Mouse (Mus musculus): ENCODE measurements around the gene Lce3e.

The Lce3e gene

DNA sequence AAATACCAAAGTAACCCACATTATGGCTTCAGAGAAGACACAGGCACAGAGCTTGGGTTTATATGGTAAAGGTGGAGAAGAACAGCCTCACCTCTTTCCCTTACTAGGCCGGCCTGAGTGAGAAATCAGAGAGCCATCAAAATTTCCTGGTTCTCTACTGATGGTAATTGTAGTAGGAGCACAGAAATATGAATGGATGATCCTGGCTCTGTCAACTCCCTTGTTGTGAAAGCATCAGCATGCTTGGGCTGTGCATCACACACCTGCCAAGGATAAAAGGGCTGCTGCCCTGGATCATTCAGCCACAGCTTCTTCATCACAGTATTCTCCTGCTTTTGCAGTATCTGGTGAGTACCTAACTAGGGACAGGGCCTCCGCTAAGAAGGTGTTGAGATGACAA lies at the start of gene Lce3e:
Lce3e (plus strand) TSS at position 301 of the 400 bp plus-strand sequence.
- DNase-seq (ENCODE audit: low spot score in 2 of 2): no peak

- peak in 1 of 2 experiments; percentile 34 for DNase-seq (ENCODE audit: low spot score in 2 of 2)
Observed at GRCm38 (mm10) chr3:92920364-92920763, 46.5 kb upstream of the Lce3e start.

DNA sequence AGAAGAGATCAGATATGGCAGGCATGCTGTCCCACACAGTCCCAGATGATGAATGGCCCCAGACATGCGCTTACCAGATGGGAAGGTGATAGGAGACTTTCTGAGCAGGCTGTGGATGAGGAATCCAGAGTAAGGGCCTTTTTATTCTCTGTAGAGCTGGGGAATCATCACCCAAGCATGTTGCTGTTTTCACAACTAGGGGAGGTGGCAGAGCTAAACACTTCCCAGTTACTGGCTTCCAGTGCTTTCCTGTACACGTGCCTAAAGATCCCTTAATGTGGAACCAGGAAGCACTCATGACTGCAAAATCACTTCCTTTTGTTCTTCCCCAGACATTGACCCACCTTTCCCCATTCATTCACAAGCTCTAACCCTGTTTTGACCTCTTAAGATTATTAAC lies 40.7 kb upstream of the Lce3e start, which contains the start of gene Lce3a:
Lce3a (minus strand) TSS at position 101 of the 400 bp plus-strand sequence.
- DNase-seq (ENCODE audit: low spot score in 2 of 2): no peak

GRCm38 (mm10) chr3:92932679-92933078 lies 34.2 kb upstream of the Lce3e start, which contains the start of gene Lce3b:
Gene Lce3b, plus strand, starts transcription at chr3:92932979.
- DNase-seq (ENCODE audit: low spot score in 2 of 2): no peak

- DNase-seq (ENCODE audit: low spot score in 2 of 2): no peak
Observed at GRCm38 (mm10) chr3:92944186-92944585, 22.7 kb upstream of the Lce3e start, which contains the start of gene Lce3c. Gene Lce3c, plus strand, starts transcription at chr3:92944486.

DNA sequence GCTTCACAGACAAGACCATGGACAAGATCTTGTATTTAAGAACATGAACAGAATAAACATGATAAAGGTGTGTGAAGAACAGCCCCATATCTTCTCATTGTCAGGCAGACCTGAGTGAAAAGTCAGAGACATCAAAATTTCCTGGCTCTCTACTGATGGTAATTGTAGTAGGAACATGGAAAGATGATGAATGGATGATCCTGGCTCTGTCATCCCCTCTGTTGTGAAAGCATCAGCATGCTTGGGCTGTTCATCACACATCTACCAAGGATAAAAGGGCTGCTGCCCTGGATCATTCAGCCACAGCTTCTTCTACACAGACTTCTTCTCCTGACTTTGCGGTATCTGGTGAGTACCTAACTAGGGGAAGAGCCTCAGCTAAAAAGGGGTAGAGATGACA lies 9.8 kb upstream of the Lce3e start, which contains the start of gene Lce3d:
Lce3d (plus strand) TSS at position 301 of the 400 bp plus-strand sequence.
- DNase-seq (ENCODE audit: low spot score in 2 of 2): no peak

DNA sequence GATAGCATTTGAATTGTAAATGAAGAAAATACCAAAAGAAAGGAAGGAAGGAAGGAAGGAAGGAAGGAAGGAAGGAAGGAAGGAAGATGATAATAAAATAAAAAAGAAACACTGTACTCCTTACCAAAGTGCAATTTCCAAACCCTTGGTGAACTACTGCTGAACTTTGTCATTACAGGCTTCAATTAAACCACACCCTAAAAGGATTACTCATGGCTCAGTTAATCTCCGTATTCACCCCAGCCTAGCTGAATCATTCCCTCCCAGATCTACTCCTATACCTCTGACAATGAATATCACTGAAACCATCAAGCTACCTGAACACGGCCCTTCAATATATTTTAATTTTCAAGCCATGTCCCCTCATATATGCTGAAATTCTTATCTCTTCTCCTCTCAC lies 11.6 kb downstream of the Lce3e start:
- DNase-seq (ENCODE audit: low spot score in 2 of 2): no peak

GRCm38 (mm10) chr3:92991926-92992325 lies 25.1 kb downstream of the Lce3e start, which contains the start of gene Lce3f:
Gene Lce3f, plus strand, starts transcription at chr3:92992226.
- no peak for DNase-seq (ENCODE audit: low spot score in 2 of 2)

- peak; percentile 68 to 76 for DNase-seq (ENCODE audit: low spot score in 2 of 2)
Observed at GRCm38 (mm10) chr3:92998691-92999090, 31.8 kb downstream of the Lce3e start.

DNA sequence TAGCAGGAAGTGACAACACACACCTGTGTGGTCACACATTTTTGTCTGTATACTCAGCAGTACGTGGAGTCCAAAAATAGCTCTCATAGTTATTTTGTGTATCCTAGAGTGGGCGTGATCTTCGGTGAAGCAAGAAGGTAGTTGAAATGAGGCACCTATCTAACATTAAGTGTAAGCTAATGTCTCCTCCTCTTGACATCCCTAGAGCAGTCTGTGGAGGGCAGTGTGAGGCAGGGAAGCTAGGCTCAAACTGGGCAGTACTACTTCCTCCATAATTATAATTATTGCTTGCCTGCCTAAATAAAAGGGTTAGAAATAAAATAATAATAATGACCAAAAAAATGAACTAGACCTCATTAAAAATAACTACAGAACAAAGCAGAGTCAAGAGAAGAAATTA lies 33.8 kb downstream of the Lce3e start:
- no peak for DNase-seq (ENCODE audit: low spot score in 2 of 2)

DNA sequence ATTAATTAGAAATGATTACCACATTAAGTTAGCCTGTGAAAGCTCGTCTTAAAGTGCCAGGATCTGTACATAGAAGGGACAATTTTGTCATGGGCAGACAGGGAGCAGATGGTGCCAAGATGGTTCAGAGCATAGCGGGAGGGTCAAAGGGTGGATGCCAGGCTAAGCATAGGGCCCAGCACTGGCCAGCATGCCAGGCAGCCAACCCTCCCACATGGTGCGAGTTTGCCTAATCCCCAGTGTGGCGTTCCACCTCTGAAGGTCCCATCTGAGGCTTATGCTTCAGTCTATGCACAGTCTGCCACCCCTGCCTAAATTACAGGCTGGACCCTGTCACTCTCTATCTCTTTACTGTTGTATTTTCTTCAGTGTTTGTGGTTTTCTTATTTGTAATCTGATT lies 36.0 kb downstream of the Lce3e start:
- no peak for DNase-seq (ENCODE audit: low spot score in 2 of 2)

GRCm38 (mm10) chr3:93014378-93014801 lies 47.5 kb downstream of the Lce3e start:
- peak; percentile 56 to 61 for DNase-seq (ENCODE audit: low spot score in 2 of 2)

- no peak for DNase-seq (ENCODE audit: low spot score in 2 of 2)
Observed at GRCm38 (mm10) chr3:93014871-93015270, 48.0 kb downstream of the Lce3e start.

DNA sequence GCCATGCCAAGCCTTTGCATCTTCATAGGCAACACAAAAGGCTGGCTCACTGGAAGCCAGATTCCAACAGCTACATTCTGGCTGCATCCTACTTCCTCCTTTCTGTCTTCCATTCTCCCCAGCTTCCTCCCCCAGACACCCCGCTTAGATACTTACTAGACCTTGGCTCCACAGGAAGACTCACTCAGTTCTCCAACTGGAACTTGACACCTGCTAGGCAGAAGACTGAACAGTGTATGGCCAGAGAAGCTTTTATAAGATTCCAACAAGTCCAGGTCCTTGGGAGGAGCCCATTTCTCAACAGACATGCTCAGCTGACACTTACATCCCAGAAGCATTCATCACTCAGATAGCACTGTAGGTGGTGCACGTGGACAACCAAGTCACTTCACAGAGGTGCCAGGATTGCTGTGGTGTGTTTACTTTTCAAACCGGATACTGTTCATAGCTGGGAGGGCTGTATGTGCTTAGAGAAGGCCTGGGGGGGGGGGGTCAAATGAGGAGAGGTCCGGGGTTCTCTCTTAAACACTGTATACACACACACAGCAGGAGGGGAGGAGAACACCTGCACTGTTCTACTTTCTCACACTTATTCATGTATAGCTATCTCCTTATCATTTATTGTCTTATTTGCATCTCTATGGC lies 48.7 kb downstream of the Lce3e start, which contains the start of gene Crct1:
Crct1 (minus strand) TSS at position 228 of the 645 bp plus-strand sequence.
- DNase-seq (ENCODE audit: low spot score in 2 of 2): no peak
